Mouse (Mus musculus): ENCODE measurements at regions not wholly inside any gene's neighbourhood (a gene's known extent, or its start where the extent isn't known, plus 50 kb on each side); places are given as distances from the start of the nearest gene placed in this dataset.
A peak's percentile ranks its signal among the peaks of the same experiment; 100 is the strongest.

DNA sequence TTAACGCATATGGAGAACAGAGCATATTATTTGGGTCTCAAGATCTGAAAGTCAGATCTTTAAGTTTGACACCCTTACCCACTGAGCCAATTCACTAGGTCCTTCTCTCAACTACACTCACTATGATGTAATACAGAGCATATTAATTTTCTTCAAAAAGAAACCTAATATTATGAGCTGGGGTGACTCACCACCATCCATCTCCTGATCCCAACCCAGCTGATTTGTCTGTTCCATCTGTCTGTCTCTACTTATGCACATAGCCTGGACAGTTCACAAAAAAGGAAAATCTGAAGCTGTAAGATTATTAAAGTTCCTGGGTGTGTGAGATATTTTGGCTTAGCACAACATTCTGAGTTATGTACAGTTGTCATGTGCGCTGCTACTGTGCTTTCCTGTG, 108.2 kb upstream of the Rarb start:
- Histone ChIP-seq H3K9me3 (ENCODE audit: control insufficient read depth, low read length) (no peaks in the 10 kb centered on the region), H3K27ac (replicated peaks; ENCODE audit: low read depth, low read length) (no peak overlapping the region), H3K27me3 (ENCODE audit: control insufficient read depth, insufficient read depth, low read length) (no peaks in the 10 kb centered on the region), H3K4me2 (replicated peaks; ENCODE audit: low read depth, low read length, severe bottlenecking) (no peak overlapping the region), H3K9ac (ENCODE audit: low read depth, low read length, severe bottlenecking) (no peak overlapping the region), H3K4me1 (ENCODE audit: control insufficient read depth, insufficient read depth, low read length) (no peaks in the 10 kb centered on the region), H3K4me3 (replicated peaks; ENCODE audit: low read length) (no peak overlapping the region), H3K36me3 (ENCODE audit: control insufficient read depth, insufficient read depth, low read length) (no peaks in the 10 kb centered on the region)
- no peak for DNase-seq (ENCODE audit: low spot score)
- TF ChIP-seq POLR2A (IDR thresholded peaks at IDR 0.05; ENCODE audit: borderline replicate concordance, extremely low read depth, insufficient read depth, insufficient read length) = no peak
- 93% methylated on average over 2 of the region's 2 CpGs for WGBS
- no peak for ATAC-seq (ENCODE audit: low FRiP score, low read depth)

DNA sequence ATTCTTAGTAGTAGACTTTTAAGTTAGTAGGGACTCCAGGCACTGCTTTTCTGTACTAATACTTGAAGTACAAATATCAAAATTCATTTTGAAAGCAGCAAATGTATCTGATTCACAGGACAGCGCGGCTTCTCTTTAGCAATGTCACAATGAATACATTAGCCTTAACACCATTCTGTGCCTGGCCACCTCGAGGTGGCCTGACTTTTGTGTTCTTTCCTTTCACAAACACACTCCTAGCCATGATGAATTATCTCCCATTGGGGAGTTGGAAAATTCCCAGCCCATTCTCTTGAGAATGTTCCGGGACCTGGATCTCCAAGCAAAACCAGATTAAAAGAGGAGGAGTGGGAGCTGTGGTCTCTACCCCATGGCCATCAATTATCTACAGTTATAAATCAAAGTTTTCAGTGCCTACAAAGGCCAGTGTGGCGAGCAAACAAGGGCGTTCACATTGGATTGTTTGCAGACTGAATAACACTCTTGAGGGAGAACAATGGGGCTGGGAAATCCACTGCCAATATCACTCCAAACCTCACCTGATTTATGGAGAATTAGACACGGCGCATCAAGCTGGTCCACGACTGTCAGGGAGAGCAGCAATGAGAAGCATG, 82.7 kb upstream of the Rarb start:
- 65% methylated on average over 9 of the region's 9 CpGs for WGBS
- H3K4me3 ChIP-seq (replicated peaks; ENCODE audit: low read length) = no peak overlapping the region

DNA sequence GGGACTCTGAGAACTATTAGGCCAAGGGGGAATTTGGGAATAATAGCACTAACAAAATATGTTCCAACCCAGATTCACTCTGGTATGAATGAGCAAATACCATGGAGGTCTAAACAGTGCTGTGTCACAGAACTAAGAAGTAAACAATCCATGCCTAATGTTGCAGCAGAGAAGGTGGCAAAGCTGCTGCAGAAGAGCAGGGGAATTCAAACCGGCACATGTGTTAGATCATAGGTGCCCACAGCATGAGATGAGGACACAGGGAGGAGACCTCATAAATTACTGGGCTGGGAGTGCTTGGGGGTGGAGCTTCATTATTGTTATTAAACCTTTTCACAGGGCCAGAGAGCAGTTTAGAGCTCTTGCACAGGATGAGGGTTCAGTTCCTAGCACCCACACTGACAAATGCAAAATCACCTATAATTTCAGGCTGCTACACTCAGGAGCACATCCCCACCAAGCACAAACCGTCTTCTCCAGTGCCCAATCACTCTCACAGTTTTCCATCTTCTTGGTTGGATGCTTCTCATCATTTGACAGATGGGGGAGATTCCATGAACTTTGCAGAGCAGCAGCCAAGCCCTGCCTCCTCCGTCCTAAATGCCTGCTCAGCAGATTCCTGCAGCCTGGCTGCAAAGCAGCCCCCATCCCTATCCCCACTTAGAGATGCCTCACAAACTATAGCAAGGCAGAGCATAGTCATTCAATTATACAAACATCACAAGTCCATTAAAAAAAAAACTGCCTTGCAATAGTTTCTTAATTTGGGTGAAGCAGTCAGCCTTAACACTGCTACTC, 79.0 kb upstream of the Rarb start:
- no peak for DNase-seq (ENCODE audit: low spot score)
- TF ChIP-seq POLR2A (IDR thresholded peaks at IDR 0.05; ENCODE audit: borderline replicate concordance, extremely low read depth, insufficient read depth, insufficient read length) = no peak
- no peaks in the 10 kb centered on the region for H3K9me3 ChIP-seq (ENCODE audit: control insufficient read depth, low read length)
- peaks cover 7% of the 10 kb centered on the region; the same call in 1 of the 2 replicates for H3K4me1 ChIP-seq (ENCODE audit: control insufficient read depth, insufficient read depth, low read length)
- no peak overlapping the region for H3K27ac ChIP-seq (replicated peaks; ENCODE audit: low read depth, low read length)
- WGBS = 30% methylated on average over 3 of the region's 3 CpGs
- no peak overlapping the region for H3K4me3 ChIP-seq (replicated peaks; ENCODE audit: low read length)
- ATAC-seq (ENCODE audit: low FRiP score, low read depth) = no peak
- no peak overlapping the region for H3K9ac ChIP-seq (ENCODE audit: low read depth, low read length, severe bottlenecking)
- H3K36me3 ChIP-seq (ENCODE audit: control insufficient read depth, insufficient read depth, low read length) = no peaks in the 10 kb centered on the region
- no peaks in the 10 kb centered on the region for H3K27me3 ChIP-seq (ENCODE audit: control insufficient read depth, insufficient read depth, low read length)
- no peak overlapping the region for H3K4me2 ChIP-seq (replicated peaks; ENCODE audit: low read depth, low read length, severe bottlenecking)

More for the DNA sequence above, 82.7 kb upstream of the Rarb start:
- H3K27me3 ChIP-seq (ENCODE audit: control insufficient read depth, insufficient read depth, low read length) = no peaks in the 10 kb centered on the region
- H3K9me3 ChIP-seq (ENCODE audit: control insufficient read depth, low read length) = no peaks in the 10 kb centered on the region
- TF ChIP-seq POLR2A (IDR thresholded peaks at IDR 0.05; ENCODE audit: borderline replicate concordance, extremely low read depth, insufficient read depth, insufficient read length) = no peak
- DNase-seq (ENCODE audit: low spot score) = no peak
- H3K9ac ChIP-seq (ENCODE audit: low read depth, low read length, severe bottlenecking) = no peak overlapping the region
- H3K27ac ChIP-seq (replicated peaks; ENCODE audit: low read depth, low read length) = no peak overlapping the region
- H3K36me3 ChIP-seq (ENCODE audit: control insufficient read depth, insufficient read depth, low read length) = no peaks in the 10 kb centered on the region
- no peak for ATAC-seq (ENCODE audit: low FRiP score, low read depth)
- H3K4me2 ChIP-seq (replicated peaks; ENCODE audit: low read depth, low read length, severe bottlenecking) = no peak overlapping the region
- peaks cover 3% of the 10 kb centered on the region; the same call in 1 of the 2 replicates for H3K4me1 ChIP-seq (ENCODE audit: control insufficient read depth, insufficient read depth, low read length)

DNA sequence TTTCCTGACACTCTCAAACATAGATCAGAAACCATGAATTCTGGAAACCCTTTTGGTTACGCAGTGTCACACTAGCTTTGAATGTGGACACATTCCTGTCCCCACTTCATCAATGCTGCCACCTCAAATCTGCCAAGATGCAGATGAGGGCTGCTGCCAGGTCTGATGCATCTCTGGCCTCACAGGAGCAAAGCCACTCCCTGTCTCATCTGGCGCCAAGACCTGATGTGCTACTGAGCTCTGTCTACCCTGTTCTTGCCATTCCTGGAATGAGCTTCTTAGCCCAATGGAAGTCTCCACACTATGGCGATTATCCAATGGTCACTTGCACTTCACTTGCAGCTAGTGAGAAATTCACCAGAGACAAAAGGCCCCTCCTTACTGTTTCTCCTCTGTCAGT, 78.0 kb upstream of the Rarb start:
- Histone ChIP-seq H3K4me3 (replicated peaks; ENCODE audit: low read length) (no peak overlapping the region), H3K4me2 (replicated peaks; ENCODE audit: low read depth, low read length, severe bottlenecking) (no peak overlapping the region), H3K36me3 (ENCODE audit: control insufficient read depth, insufficient read depth, low read length) (no peaks in the 10 kb centered on the region), H3K9me3 (ENCODE audit: control insufficient read depth, low read length) (no peaks in the 10 kb centered on the region), H3K27ac (replicated peaks; ENCODE audit: low read depth, low read length) (no peak overlapping the region), H3K4me1 (ENCODE audit: control insufficient read depth, insufficient read depth, low read length) (peaks cover 7% of the 10 kb centered on the region; the same call in 1 of the 2 replicates), H3K9ac (ENCODE audit: low read depth, low read length, severe bottlenecking) (no peak overlapping the region), H3K27me3 (ENCODE audit: control insufficient read depth, insufficient read depth, low read length) (no peaks in the 10 kb centered on the region)
- DNase-seq (ENCODE audit: low spot score) (no peak), ATAC-seq (ENCODE audit: low FRiP score, low read depth) (no peak)
- no peak for TF ChIP-seq POLR2A (IDR thresholded peaks at IDR 0.05; ENCODE audit: borderline replicate concordance, extremely low read depth, insufficient read depth, insufficient read length)
- WGBS = 89% methylated on average over 3 of the region's 3 CpGs

DNA sequence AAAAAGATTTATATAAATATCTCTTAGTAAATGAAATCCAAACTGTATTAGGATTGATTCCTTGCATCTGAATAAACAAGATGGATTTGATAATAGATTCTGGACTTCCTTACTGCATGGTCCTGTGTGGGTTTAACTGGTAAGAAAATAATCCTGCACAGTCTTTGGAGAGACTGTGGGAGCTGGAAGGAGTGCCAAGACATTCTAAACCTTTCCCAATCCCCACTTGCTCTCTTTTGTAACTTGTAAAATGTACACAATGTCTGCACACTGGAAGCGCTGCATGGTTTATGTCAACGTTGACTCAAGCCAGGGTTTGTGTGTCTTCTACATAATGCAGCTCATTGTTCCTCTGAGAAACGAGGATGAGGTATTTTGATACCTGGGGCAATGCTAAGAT, 62.3 kb upstream of the Rarb start:
- 39% methylated on average over 3 of the region's 3 CpGs for WGBS
- Histone ChIP-seq H3K4me3 (replicated peaks; ENCODE audit: low read length) (no peak overlapping the region), H3K4me2 (replicated peaks; ENCODE audit: low read depth, low read length, severe bottlenecking) (no peak overlapping the region), H3K9me3 (ENCODE audit: control insufficient read depth, low read length) (no peaks in the 10 kb centered on the region), H3K4me1 (ENCODE audit: control insufficient read depth, insufficient read depth, low read length) (0 out of 2 replicates have a peak, but pooled peaks cover 2% of the 10 kb centered on the region), H3K36me3 (ENCODE audit: control insufficient read depth, insufficient read depth, low read length) (no peaks in the 10 kb centered on the region), H3K27ac (replicated peaks; ENCODE audit: low read depth, low read length) (no peak overlapping the region), H3K27me3 (ENCODE audit: control insufficient read depth, insufficient read depth, low read length) (no peaks in the 10 kb centered on the region), H3K9ac (ENCODE audit: low read depth, low read length, severe bottlenecking) (no peak overlapping the region)
- TF ChIP-seq POLR2A (IDR thresholded peaks at IDR 0.05; ENCODE audit: borderline replicate concordance, extremely low read depth, insufficient read depth, insufficient read length) = no peak
- ATAC-seq (ENCODE audit: low FRiP score, low read depth) (0 out of 2 replicates have a peak, but pooled peaks have one; percentile 34), DNase-seq (ENCODE audit: low spot score) (peak; percentile 19)
